Mouse (Mus musculus): ENCODE measurements around the gene Lhfpl4.

DNA sequence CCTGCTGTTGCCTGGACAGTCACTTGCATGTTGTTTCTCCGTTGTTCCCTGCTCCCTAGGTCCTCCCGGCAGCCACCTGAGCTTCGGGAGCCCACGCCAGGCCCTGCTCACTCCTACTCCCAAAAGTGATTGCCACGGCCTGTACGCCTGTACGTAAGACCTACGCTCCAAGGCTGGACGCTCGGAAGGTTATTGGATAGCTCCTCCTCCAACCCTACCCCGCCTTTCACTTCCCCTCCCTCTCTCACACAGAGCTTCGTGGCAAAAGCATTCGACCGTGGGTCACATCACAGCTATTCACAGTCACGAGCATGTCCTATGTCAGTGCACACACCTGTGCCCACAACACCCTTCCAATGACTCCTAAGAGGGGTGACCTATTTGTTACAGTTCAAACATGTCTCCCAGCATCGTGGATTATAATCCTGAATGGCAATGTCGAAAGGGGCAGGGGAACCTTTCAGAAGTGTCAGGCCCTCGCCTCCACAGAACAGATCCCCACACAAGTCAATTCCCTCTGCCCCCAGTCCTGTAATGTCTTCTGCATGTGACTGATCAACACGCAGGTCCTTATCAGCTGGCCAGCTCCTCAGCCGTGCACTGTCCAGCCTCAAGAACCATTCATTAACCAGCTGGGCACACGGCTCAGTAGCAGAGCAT lies 10.2 kb downstream of the Lhfpl4 start:
- TF ChIP-seq CTCF (IDR thresholded peaks at IDR 0.05; ENCODE audit: extremely low read depth, insufficient read length, insufficient replicate concordance, low read depth, low read length) (no peak), POLR2A (IDR thresholded peaks at IDR 0.05; ENCODE audit: low read depth, low read length) (no peak)

Data from small intestine, adult 2 months (tissue).